Mouse (Mus musculus) Patski (cell line): Measurements from ENCODE around the gene Itpr1. TPM values are rescaled to one million over a fixed set of nuclear protein-coding genes. Genes with fewer than 3 reads are reported as not detected.
A peak's percentile ranks its signal among the peaks of the same experiment; 100 is the strongest.

ENCODE experiments used
- ATAC-seq: fragments of 100-300 bp; one replicate; pipeline ENCODE4 v1.8.0; 2021
- CTCF ChIA-PET: fragments of 350-600 bp; sonication (Branson Sonifier 250); formaldehyde crosslinking; loops from one replicate; lab custom pipeline; 2022; ENCODE audit warnings: inconsistent platforms; lab: Charles Lee
- POLR2A ChIA-PET: fragments of 350-600 bp; sonication (Branson Sonifier 250); formaldehyde crosslinking; loops from one replicate; lab custom pipeline; 2022; ENCODE audit warnings: antibody characterized with exemption, inconsistent platforms; lab: Charles Lee
- DNase-seq: peaks from one replicate; pipeline ENCODE4 v3.0.0-alpha.2; 2011; ENCODE audit warnings: low read depth, low spot score
- H3K27me3 ChIP-seq: fragments of 371-371 bp; one replicate; pipeline ENCODE4 v1.5.1; 2021
- CTCF ChIP-seq: fragments of 100-300 bp; IDR thresholded peaks from one replicate; pipeline ENCODE4 v1.5.1; 2021
- in situ Hi-C: fragments of 300-500 bp; cut with MboI; formaldehyde crosslinking; loops from 3 replicates; pipeline ENCODE4 v1.11.1; 2018; ENCODE audit warnings: low pct_unique_long_range_greater_than_20kb, mixed read lengths
- polyA plus RNA-seq: library from polyadenylated mRNA; unstranded; gene quantifications from one replicate; pipeline ENCODE4 v1.2.3, GENCODE M21; 2021

The Itpr1 gene
- polyA plus RNA-seq, 1 experiment from 2014 or later = 67.1 TPM

DNA sequence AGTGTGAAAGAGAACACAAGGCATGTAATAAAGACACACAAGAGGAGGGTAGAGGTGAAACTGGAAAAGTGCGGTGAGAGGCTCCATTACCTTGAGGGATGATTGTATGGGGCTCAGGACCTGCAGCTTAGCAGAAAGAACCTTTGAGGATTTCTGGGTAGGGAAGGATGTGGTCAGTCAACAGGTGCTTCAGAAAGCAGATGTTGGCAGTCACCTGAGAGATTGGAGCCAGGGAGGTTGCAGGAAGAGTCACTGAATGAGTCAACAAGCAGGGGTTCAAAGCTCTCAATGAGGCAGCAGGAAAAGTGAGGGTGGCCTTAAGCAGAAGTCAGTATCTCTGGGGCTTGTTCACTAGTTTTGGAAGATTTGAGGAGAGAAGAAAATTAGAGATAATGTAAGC is 101.1 kb downstream of the Itpr1 start:
- POLR2A ChIA-PET = no interaction called here
- H3K27me3 ChIP-seq = no peaks in the 10 kb centered on the region
- TF ChIP-seq CTCF = no peak
- CTCF ChIA-PET = interaction anchor here (1.2 kb wide), 2 partner anchors 9 to 105 kb away, joined by 3 to 6 read pairs; no protein-coding TSS in a partner anchor
- ATAC-seq = no peak
- DNase-seq = no peak
- in situ Hi-C loops = no loop called here

DNA sequence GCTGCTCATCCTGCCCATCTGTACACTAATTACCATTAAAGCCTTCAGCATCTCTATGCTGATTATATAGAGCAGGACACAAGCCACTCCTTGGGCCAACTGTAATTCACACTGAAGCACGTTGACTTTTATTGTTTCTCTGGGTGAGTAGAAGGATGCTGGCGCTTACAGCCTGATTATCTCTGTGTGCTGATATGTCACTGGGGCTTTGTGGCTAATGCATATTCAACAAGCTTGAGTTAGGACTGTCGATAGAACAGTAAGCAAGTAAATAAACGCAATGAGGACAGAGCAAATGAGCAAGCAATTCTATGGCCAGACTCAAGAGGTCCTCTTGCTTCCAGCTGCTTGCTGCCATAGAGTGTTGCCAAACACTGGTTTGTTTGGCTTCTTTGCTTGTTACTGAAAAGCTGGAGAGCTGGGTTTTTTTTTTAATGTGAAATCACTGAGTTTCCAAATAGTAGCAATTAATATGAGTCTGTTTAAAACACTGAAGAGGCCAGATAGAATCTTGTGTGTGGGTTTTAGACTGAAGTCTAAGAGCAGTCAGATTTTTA is 103.5 kb downstream of the Itpr1 start:
- no peak for TF ChIP-seq CTCF
- ChIA-PET CTCF (interaction anchor here (1.6 kb wide), 1 partner anchor 13 kb away, joined by 5 read pairs; no protein-coding TSS in a partner anchor), POLR2A (interaction anchor here (0.6 kb wide), 1 partner anchor 88 kb away, joined by 7 read pairs; no protein-coding TSS in a partner anchor)
- in situ Hi-C loops = no loop called here
- ATAC-seq (no peak), DNase-seq (no peak)
- no peaks in the 10 kb centered on the region for H3K27me3 ChIP-seq

DNA sequence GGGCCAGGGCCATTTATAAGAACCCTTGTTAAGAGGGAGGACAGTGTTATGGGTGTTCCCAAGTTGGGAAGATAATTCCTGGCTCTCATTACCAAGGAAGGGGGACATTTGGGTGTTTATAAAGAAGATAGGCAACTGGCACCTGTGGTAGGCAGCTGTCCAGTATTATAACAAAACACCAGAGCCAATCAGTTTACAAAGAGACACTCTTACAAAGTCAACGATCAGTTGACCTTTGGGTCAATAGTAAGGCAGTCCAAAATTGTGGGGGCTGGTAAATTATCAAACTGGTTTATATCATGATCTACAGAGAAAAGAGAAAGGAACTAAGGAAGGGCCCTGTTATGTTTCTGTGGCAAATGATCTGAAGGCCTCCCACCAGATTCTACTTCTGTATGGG is 104.1 kb downstream of the Itpr1 start:
- ChIA-PET POLR2A (interaction anchor here (0.6 kb wide), 1 partner anchor 89 kb away, joined by 7 read pairs; no protein-coding TSS in a partner anchor), CTCF (interaction anchor here (1.6 kb wide), 1 partner anchor 14 kb away, joined by 5 read pairs; no protein-coding TSS in a partner anchor)
- TF ChIP-seq CTCF = no peak
- no peaks in the 10 kb centered on the region for H3K27me3 ChIP-seq
- ATAC-seq = no peak
- no peak for DNase-seq
- in situ Hi-C loops = no loop called here

DNA sequence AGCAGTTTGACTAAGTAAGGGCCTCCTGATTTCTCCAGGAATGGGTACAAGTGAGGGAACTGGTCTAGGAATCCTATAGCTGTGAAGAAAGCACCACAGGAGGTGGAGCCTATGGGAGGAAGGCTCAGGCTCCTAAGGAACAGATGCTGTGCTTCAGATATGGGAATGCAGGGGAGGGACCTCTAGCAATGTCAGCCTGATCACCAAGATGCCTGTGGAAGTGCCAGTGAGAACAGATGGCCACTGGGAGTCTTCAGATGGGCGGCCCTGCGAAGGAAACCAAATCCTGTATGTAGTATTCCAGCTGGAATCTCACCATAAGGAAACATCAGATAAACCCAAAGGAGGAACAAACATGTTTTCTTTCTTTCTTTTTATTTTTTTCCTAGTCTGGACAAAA is 108.8 kb downstream of the Itpr1 start:
- in situ Hi-C loops = no loop called here
- no peak for DNase-seq
- TF ChIP-seq CTCF = no peak
- CTCF ChIA-PET = interaction anchor here (1.1 to 1.4 kb wide), 4 partner anchors 9 to 109 kb away, joined by 3 to 5 read pairs (median 4); partner anchors contain the start of gene Itpr1
- POLR2A ChIA-PET = interaction anchor here (0.7 to 1.0 kb wide), 2 partner anchors 109 kb away, joined by 3 read pairs; partner anchors contain the start of gene Itpr1
- ATAC-seq = no peak
- H3K27me3 ChIP-seq = no peaks in the 10 kb centered on the region

DNA sequence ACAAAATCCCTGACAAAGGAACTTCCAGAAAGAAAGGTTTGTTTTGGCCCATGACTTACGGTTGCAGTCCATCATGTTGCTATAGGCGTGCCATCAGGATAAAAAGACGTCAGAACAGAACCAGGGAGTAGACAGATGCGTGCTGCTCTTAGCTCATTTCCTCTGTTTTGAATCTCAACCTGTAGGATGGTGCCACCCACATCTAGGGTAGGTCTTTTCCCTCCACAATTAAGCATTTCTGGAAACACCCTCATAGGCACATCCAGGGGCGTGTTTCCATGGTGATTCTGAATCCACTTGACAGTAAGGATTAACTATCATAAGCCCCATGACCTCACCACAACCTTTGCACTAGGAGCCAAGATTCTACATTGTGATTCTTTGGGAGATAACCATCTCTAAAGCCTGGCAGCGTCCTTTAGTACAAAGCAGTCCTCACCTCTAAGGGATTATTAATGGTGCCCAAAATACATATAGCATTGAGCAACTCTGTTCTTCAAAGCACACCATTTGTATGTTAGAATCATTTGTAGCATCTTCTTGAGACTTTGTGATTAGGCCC is 111.6 kb downstream of the Itpr1 start:
- CTCF ChIA-PET = no interaction called here
- TF ChIP-seq CTCF = no peak
- no peak for ATAC-seq
- H3K27me3 ChIP-seq = no peaks in the 10 kb centered on the region
- POLR2A ChIA-PET = no interaction called here
- DNase-seq = no peak
- in situ Hi-C loops = no loop called here

DNA sequence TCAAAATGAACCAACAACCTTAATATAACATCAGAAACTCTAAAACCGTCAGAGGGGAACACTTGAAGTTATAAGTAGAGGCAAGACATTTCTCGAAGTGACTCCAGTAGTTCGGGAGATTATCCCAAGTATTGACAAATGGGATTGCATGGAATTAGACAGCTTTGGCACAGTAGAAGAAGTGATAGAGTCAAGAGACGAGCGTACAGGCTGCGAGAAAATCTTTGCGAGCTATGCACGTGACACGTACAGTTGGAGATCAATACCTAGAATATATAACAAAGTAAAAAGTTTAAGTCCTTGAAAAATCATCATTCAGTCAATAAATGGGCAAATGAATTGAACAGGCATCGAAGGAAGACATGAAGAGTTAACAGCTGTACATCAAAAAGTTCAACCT is 112.5 kb downstream of the Itpr1 start:
- POLR2A ChIA-PET = no interaction called here
- in situ Hi-C loops = no loop called here

DNA sequence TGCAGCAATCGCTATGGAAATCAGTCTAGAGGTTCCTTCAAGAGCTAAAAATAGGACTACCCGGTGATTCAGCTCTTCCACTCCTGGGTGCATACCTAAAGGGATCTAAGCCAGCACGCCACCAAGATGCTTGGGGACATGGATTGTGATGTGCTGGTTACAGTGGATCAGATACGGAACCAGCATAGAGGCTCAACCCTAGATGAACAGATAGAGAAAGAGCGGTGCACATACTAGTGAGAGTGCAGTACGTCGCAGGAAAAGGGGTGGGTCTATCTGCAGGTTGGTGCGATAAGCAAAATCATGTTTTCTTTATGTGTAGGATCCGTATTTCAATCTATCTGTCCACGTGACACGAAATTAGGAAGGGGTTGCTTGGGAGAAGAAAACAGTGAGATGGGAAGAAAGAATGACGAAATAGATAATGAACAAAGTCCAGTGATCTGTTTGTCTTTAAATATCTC is 113.1 kb downstream of the Itpr1 start:
- ChIA-PET CTCF (no interaction called here), POLR2A (no interaction called here)
- ATAC-seq (no peak), DNase-seq (no peak)
- H3K27me3 ChIP-seq = no peaks in the 10 kb centered on the region
- in situ Hi-C loops = no loop called here
- no peak for TF ChIP-seq CTCF

More for the DNA sequence above, 112.5 kb downstream of the Itpr1 start:
- no peak for ATAC-seq
- DNase-seq = no peak
- no peak for TF ChIP-seq CTCF
- CTCF ChIA-PET = no interaction called here
- H3K27me3 ChIP-seq = no peaks in the 10 kb centered on the region

DNA sequence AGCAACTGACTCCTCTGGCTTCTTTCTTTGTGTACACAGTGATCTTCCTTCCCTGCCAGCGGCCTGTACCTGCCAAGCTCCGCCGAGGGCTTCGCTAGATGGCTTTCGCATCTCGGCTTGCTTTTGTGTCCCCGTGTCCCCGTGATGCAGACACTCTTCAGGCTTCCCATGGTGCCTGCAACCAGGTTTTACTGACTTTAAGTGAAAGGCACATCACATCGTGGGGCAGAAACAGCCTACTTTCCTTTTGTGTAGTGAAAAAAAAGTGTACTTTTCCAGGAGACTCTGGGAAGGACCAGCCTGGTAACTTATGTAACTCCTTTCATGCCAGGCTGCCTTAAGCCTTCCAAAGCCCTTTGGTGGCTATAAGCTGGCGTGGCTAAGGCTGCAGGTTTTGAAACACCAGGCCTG is 113.9 kb downstream of the Itpr1 start:
- H3K27me3 ChIP-seq = no peaks in the 10 kb centered on the region
- CTCF ChIA-PET = no interaction called here
- ATAC-seq (no peak), DNase-seq (no peak)
- TF ChIP-seq CTCF = no peak
- POLR2A ChIA-PET = no interaction called here
- in situ Hi-C loops = no loop called here

DNA sequence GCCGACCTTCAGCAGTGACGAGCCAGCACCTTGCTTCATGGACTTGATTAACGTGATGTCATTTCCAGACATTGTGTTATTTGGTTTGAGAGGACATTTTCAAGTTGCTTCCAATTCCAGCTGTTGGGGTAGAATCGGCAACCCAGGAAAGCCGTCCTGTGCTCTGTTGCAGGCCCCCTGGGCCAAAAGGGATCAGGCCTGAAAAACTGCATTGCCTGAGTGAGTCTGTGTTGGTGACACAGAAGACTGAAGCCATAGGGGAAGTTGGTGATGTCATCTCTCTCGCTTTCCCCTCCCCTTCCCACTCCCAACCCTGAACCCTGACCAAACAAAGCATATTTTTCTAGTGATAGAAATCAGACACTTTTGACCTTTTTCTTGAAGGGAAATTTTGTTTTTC is 114.7 kb downstream of the Itpr1 start:
- TF ChIP-seq CTCF = no peak
- H3K27me3 ChIP-seq = no peaks in the 10 kb centered on the region
- DNase-seq (no peak), ATAC-seq (no peak)
- ChIA-PET POLR2A (no interaction called here), CTCF (no interaction called here)
- in situ Hi-C loops = no loop called here

DNA sequence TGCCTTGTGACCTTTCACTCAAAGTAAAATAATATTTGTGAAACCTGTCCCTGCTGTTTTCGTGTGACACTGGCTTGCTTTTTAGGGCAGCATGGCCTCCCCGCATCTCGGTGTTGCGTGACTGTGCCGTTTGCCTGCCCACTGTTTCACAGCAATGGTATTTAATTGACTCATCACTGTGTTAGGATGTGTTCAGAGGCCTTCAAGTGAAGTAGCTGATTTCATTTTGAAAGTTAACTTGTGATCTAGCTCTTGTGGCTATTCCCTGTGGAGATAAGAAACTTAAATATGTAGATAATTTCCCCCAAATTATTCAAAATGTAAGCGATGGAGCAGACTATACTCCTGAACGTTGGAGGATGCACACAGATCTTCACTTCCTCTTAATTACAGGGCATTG is 115.4 kb downstream of the Itpr1 start:
- in situ Hi-C loops = no loop called here
- DNase-seq (peak; percentile 17), ATAC-seq (peak; percentile 80)
- CTCF ChIA-PET = interaction anchor here (1.2 kb wide), 1 partner anchor 24 kb away, joined by 3 read pairs; no protein-coding TSS in a partner anchor
- no peak for TF ChIP-seq CTCF
- POLR2A ChIA-PET = no interaction called here
- H3K27me3 ChIP-seq = no peaks in the 10 kb centered on the region

DNA sequence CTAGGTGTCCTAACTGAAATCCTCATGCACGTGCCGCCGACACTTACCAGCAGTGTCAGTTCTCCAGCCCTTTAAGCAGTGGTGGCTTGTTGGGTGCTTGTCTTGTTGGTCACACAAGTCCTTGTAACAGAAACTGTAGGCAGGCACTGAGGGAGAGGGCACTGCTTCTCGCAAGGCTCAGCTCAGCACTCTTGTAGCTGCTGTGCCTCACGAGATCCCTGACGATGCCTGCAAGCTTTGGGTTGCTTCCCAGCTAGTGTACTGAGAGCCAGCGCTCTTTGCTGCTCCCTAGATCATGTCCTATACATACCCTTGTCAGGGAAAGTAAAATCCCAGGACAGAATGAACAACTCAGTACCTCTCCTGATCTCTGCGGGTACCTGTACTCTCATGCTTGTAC is 117.6 kb downstream of the Itpr1 start:
- ChIA-PET CTCF (no interaction called here), POLR2A (no interaction called here)
- no peaks in the 10 kb centered on the region for H3K27me3 ChIP-seq
- TF ChIP-seq CTCF = no peak
- in situ Hi-C loops = no loop called here
- DNase-seq = no peak
- ATAC-seq = no peak
